Mouse (Mus musculus) spleen, adult 2 months (tissue): ENCODE measurements around the gene Pmvk.

ENCODE experiments used
- CTCF ChIP-seq: fragments of 200-500 bp; IDR thresholded peaks from 2 replicates; pipeline ENCODE4 v1.5.1; 2011; ENCODE audit warnings: mild to moderate bottlenecking, inconsistent platforms; ENCODE audit not compliant: insufficient read depth, insufficient read length, insufficient replicate concordance; ENCODE audit errors: extremely low read depth
- POLR2A ChIP-seq: fragments of 200-500 bp; IDR thresholded peaks from 2 replicates; pipeline ENCODE4 v1.6.1; 2011; ENCODE audit warnings: low read depth, low read length, inconsistent platforms

- no peak for TF ChIP-seq CTCF
- TF ChIP-seq POLR2A, result no peak
These were observed 13.9 kb downstream of the Pmvk start for GRCm38 (mm10) chr3:89468268-89468667.
